Comparison of ENCODE assay signal across 9 mouse cellular contexts in the genomic region with DNA sequence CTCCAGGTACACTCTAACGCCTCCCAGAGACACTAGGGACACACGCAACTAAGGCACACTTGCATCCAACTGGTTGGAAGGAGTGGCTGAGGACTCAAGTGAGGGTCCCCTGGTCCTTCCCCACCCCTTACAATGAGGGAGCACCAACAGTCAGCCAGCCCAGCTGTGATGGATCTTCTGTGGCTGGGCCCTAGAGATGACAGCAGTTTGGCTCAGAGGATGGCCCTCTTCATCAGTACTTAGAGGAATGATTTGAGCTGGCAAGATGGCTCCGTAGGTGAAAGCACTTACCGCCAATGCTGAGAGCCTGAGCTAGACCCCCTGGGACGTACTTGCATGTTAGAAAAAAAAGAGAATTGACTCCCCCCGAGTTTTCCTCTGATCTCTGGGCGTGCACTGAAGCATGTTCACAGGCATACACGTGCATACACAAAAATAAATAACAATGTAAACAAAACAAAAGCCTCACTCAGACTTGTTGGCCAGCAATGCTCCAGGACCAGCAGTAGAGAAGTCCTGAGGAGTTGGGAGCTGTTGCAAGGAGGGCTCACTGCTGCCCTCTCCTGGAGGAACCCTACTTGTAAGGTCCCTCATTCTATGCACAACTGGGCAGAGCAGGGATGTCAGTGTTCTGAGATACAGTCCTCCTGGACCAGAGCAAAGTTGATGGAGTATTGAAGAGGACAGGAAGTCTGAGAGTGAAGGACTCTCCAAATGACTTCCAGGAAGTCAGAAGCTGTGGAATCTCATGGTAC. TPM values are rescaled to one million over a fixed set of nuclear protein-coding genes. Genes with fewer than 3 reads are reported as not detected.
DNase-seq lines count a peak whose midpoint lies in the region; ATAC-seq lines count a peak whose summit lies in the region.
"Had no signal": no experiment of that assay in that cellular context is flagged by ENCODE, and none has a peak within 500 bp of the region (broad histone marks: within the 10 kb centered on the region; RNA-seq: fewer than 3 reads in every experiment).

No protein-coding gene starts in this region.

- H3K27ac ChIP-seq in forebrain, embryonic 11.5 days (ENCODE audit: low read depth, low read length), result no peak overlapping the region
- H3K27ac ChIP-seq in forebrain, embryonic 13.5 days, result no peak overlapping the region
- no peak overlapping the region for H3K27ac ChIP-seq in embryonic facial prominence, embryonic 10.5 days (replicated peaks)

- intact Hi-C loops in heart, postnatal 14 days (cut with DNase I), result loop anchor here (5.0 kb wide), 3 partner anchors 103 to 218 kb away; a partner anchor contains a TSS

- 73% methylated on average over 8 of the region's 8 CpGs for WGBS in forebrain, embryonic 11.5 days
- 65% methylated on average over 8 of the region's 8 CpGs for WGBS in forebrain, embryonic 13.5 days
- WGBS in embryonic facial prominence, embryonic 10.5 days, result 73% methylated on average over 8 of the region's 8 CpGs

- H3K4me3 ChIP-seq in forebrain, embryonic 11.5 days (ENCODE audit: low read depth, low read length), result no peak overlapping the region
- no peak overlapping the region for H3K4me3 ChIP-seq in forebrain, embryonic 13.5 days
- H3K4me3 ChIP-seq in embryonic facial prominence, embryonic 10.5 days, result no peak overlapping the region
- H3K4me3 ChIP-seq: megakaryocyte, embryonic 14.5 days had no signal

- H3K27me3 ChIP-seq in forebrain, embryonic 11.5 days (ENCODE audit: control insufficient read depth, insufficient read depth, low read length), result no peaks in the 10 kb centered on the region
- no peaks in the 10 kb centered on the region for H3K27me3 ChIP-seq in forebrain, embryonic 13.5 days
- no peaks in the 10 kb centered on the region for H3K27me3 ChIP-seq in embryonic facial prominence, embryonic 10.5 days (replicated peaks; ENCODE audit: low read depth, poor library complexity, severe bottlenecking)
- no peaks in the 10 kb centered on the region; the same call in 1 of the 2 replicates for H3K27me3 ChIP-seq in splenic B cell, adult 2 months (ENCODE audit: control insufficient read depth, insufficient read depth, low read length, poor library complexity, severe bottlenecking)

- no peaks in the 10 kb centered on the region for H3K36me3 ChIP-seq in forebrain, embryonic 11.5 days (ENCODE audit: control insufficient read depth, insufficient read depth, low read length)
- H3K36me3 ChIP-seq in forebrain, embryonic 13.5 days (ENCODE audit: poor library complexity, severe bottlenecking), result no peaks in the 10 kb centered on the region
- H3K36me3 ChIP-seq in embryonic facial prominence, embryonic 10.5 days (replicated peaks), result no peaks in the 10 kb centered on the region
- H3K36me3 ChIP-seq in splenic B cell, adult 2 months (ENCODE audit: control insufficient read depth, insufficient read depth, low read length, poor library complexity, severe bottlenecking), result no peaks in the 10 kb centered on the region

- ATAC-seq in forebrain, embryonic 11.5 days (replicated peaks; ENCODE audit: low FRiP score), result no peak
- ATAC-seq in forebrain, embryonic 13.5 days, result no peak
- ATAC-seq in megakaryocyte, adult 5-6 weeks (ENCODE audit: poor library complexity, severe bottlenecking), result 0 out of 2 replicates have a peak, but pooled peaks have one; percentile 52

- no peaks in the 10 kb centered on the region for H3K4me1 ChIP-seq in forebrain, embryonic 11.5 days (replicated peaks; ENCODE audit: control insufficient read depth, insufficient read depth, low read length)
- H3K4me1 ChIP-seq in forebrain, embryonic 13.5 days, result peaks cover 4% of the 10 kb centered on the region; the same call in 1 of the 2 replicates
- peaks cover 58% of the 10 kb centered on the region for H3K4me1 ChIP-seq in embryonic facial prominence, embryonic 10.5 days
- H3K4me1 ChIP-seq: megakaryocyte, embryonic 14.5 days had no signal

- H3K9me3 ChIP-seq in forebrain, embryonic 11.5 days (ENCODE audit: control insufficient read depth, low read length), result no peaks in the 10 kb centered on the region
- H3K9me3 ChIP-seq in forebrain, embryonic 13.5 days (replicated peaks), result no peaks in the 10 kb centered on the region
- no peaks in the 10 kb centered on the region for H3K9me3 ChIP-seq in embryonic facial prominence, embryonic 10.5 days
- H3K9me3 ChIP-seq: megakaryocyte, embryonic 14.5 days had no signal

- DNase-seq in forebrain, embryonic 11.5 days (ENCODE audit: low spot score), result peak; percentile 80
- peak; percentile 80 for DNase-seq in adrenal gland, postnatal 25 days
- DNase-seq in embryonic facial prominence, embryonic 10.5 days (ENCODE audit: low spot score), result peak; percentile 78
- peak; percentile 85 to 92 for DNase-seq in heart, postnatal 14 days
- DNase-seq in layer of hippocampus, postnatal 14 days (ENCODE audit: low spot score in 2 of 2), result peak; percentile 59 to 81
- DNase-seq in splenic B cell, adult 2 months (ENCODE audit: low read depth, low spot score), result peak; percentile 75

- H3K9ac ChIP-seq in forebrain, embryonic 11.5 days (ENCODE audit: low read length), result no peak overlapping the region
- no peak overlapping the region for H3K9ac ChIP-seq in forebrain, embryonic 13.5 days

- H3K4me2 ChIP-seq in forebrain, embryonic 11.5 days (ENCODE audit: low read depth, low read length, severe bottlenecking), result no peak overlapping the region
- H3K4me2 ChIP-seq in forebrain, embryonic 13.5 days, result no peak overlapping the region

RNA-seq across cellular contexts. Expression of a gene that starts 2.4 kb away (rescaled TPM):
- 0.51 and 0.87 TPM in 2 replicates for polyA plus RNA-seq in forebrain, embryonic 11.5 days (2014; fragmentation: Nextera tagmentation; extraction: Ambion mirVana)
- polyA plus RNA-seq in forebrain, embryonic 13.5 days (2015; fragmentation: Nextera tagmentation; extraction: Ambion mirVana), result 0.16 TPM in 1 of 2 replicates, not detected in the other
- not detected in 2 replicates for total RNA-seq in adrenal gland, postnatal 25 days (2021)
- 0.55 and 0.68 TPM in 2 replicates for polyA plus RNA-seq in embryonic facial prominence, embryonic 10.5 days (2016; fragmentation: Nextera tagmentation; extraction: Ambion mirVana)
- not detected for total RNA-seq in heart, postnatal 14 days (2021)
- 1 to 10 TPM in 1 of 2 experiments, under 1 TPM in 1; 0.57 to 1.8 TPM for total RNA-seq in layer of hippocampus, postnatal 14 days (2021)
- total RNA-seq in megakaryocyte, adult 5-6 weeks (2015), result not detected in 2 replicates
- not detected in 2 replicates for total RNA-seq in megakaryocyte, adult 5-6 weeks (2017)

RNA-seq across cellular contexts. Expression of a gene that starts 33.2 kb away (rescaled TPM):
- polyA plus RNA-seq in forebrain, embryonic 11.5 days (2014; fragmentation: Nextera tagmentation; extraction: Ambion mirVana), result not detected in 2 replicates
- polyA plus RNA-seq in forebrain, embryonic 13.5 days (2015; fragmentation: Nextera tagmentation; extraction: Ambion mirVana), result not detected in 2 replicates
- 0.15 TPM in 1 of 2 replicates, not detected in the other for total RNA-seq in adrenal gland, postnatal 25 days (2021)
- 0.39 and 0.50 TPM in 2 replicates for polyA plus RNA-seq in embryonic facial prominence, embryonic 10.5 days (2016; fragmentation: Nextera tagmentation; extraction: Ambion mirVana)
- total RNA-seq in heart, postnatal 14 days (2021), result under 1 TPM; 0.24 to 0.43 TPM
- total RNA-seq in layer of hippocampus, postnatal 14 days (2021), result under 1 TPM in 1 of 2 experiments, not detected in 1; 0.16 TPM
- 0.59 and 1.9 TPM in 2 replicates for total RNA-seq in megakaryocyte, adult 5-6 weeks (2015)
- total RNA-seq in megakaryocyte, adult 5-6 weeks (2017), result 2.4 TPM in 2 replicates
